Mouse (Mus musculus) neural tube, embryonic 11.5 days (tissue): ENCODE measurements at regions not wholly inside any gene's neighbourhood (a gene's known extent, or its start where the extent isn't known, plus 50 kb on each side); places are given as distances from the start of the nearest gene placed in this dataset.

Experiments
- ATAC-seq: fragments of 200-750 bp; cut with Nextera tagmentation; 2 replicates; pipeline ENCODE4 v1.8.0; 2017; ENCODE audit warnings: moderate number of reproducible peaks, mild to moderate bottlenecking, moderate TSS enrichment, moderate library complexity; ENCODE audit not compliant: insufficient read depth, low FRiP score, low TSS enrichment
- DNase-seq: peaks from one replicate; pipeline ENCODE4 v3.0.0-alpha.2; 2015; ENCODE audit warnings: low spot score
- H3K27ac ChIP-seq: fragments of 300-500 bp; sonication (generic); 2 replicates; pipeline ENCODE4 v1.5.1; 2014; ENCODE audit warnings: low read depth, mild to moderate bottlenecking, low read length
- H3K27me3 ChIP-seq: fragments of 300-500 bp; sonication (generic); 2 replicates; pipeline ENCODE4 v1.6.1; 2014; ENCODE audit warnings: mild to moderate bottlenecking, low read length, mixed read lengths; ENCODE audit not compliant: control insufficient read depth, insufficient read depth
- H3K36me3 ChIP-seq: fragments of 300-500 bp; sonication (generic); 2 replicates; pipeline ENCODE4 v1.6.1; 2014; ENCODE audit warnings: mild to moderate bottlenecking, low read length, moderate library complexity, mixed read lengths; ENCODE audit not compliant: control insufficient read depth, insufficient read depth
- H3K4me1 ChIP-seq: fragments of 300-500 bp; sonication (generic); 2 replicates; pipeline ENCODE4 v1.6.1; 2014; ENCODE audit warnings: low read length, mixed read lengths; ENCODE audit not compliant: control insufficient read depth, insufficient read depth
- H3K4me2 ChIP-seq: fragments of 300-500 bp; sonication (generic); 2 replicates; pipeline ENCODE4 v1.6.1; 2014; ENCODE audit warnings: low read depth, mild to moderate bottlenecking, moderate library complexity
- H3K4me3 ChIP-seq: fragments of 300-500 bp; sonication (generic); 2 replicates; pipeline ENCODE4 v1.5.1; 2014; ENCODE audit warnings: low read depth, low read length
- H3K9ac ChIP-seq: fragments of 300-500 bp; sonication (generic); 2 replicates; pipeline ENCODE4 v1.6.1; 2014; ENCODE audit warnings: mild to moderate bottlenecking, low read length
- H3K9me3 ChIP-seq: fragments of 300-500 bp; sonication (generic); 2 replicates; pipeline ENCODE4 v1.6.1; 2016; ENCODE audit warnings: low read length; ENCODE audit not compliant: control insufficient read depth
- whole genome bisulfite sequencing: fragments of 180-500 bp; shearing (Covaris S2); extraction: QIAGEN DNeasy Blood & Tissue Kit; methylation state at CpG from one replicate; pipeline ENCODE4 v1.1.7; 2014; 5-methylcytosine and 5-hydroxymethylcytosine counted together

- no peak overlapping the region for H3K27ac ChIP-seq
- no peaks in the 10 kb centered on the region for H3K4me1 ChIP-seq
- no peak overlapping the region for H3K9ac ChIP-seq
- H3K4me3 ChIP-seq, result no peak overlapping the region
- H3K9me3 ChIP-seq, result no peaks in the 10 kb centered on the region
- DNase-seq, result no peak
- no peak for ATAC-seq
- no peaks in the 10 kb centered on the region for H3K36me3 ChIP-seq
- no peak overlapping the region for H3K4me2 ChIP-seq
- H3K27me3 ChIP-seq, result no peaks in the 10 kb centered on the region
Measured at GRCm38 (mm10) chr6:147817262-147817661, 229.8 kb upstream of the Far2 start.

GRCm38 (mm10) chr6:147822215-147822614 is 224.8 kb upstream of the Far2 start:
- ATAC-seq (no peak), DNase-seq (peak; percentile 17)
- no peaks in the 10 kb centered on the region for H3K4me1 ChIP-seq
- no peak overlapping the region for H3K9ac ChIP-seq
- no peak overlapping the region for H3K27ac ChIP-seq
- no peak overlapping the region for H3K4me3 ChIP-seq
- H3K9me3 ChIP-seq, result no peaks in the 10 kb centered on the region
- H3K36me3 ChIP-seq, result no peaks in the 10 kb centered on the region
- H3K27me3 ChIP-seq, result no peaks in the 10 kb centered on the region
- WGBS, result 24% methylated on average over 4 of the region's 4 CpGs
- H3K4me2 ChIP-seq, result no peak overlapping the region

- Histone ChIP-seq H3K4me3 (no peak overlapping the region), H3K9ac (no peak overlapping the region), H3K4me2 (no peak overlapping the region), H3K4me1 (no peaks in the 10 kb centered on the region), H3K27me3 (no peaks in the 10 kb centered on the region), H3K27ac (no peak overlapping the region), H3K36me3 (no peaks in the 10 kb centered on the region), H3K9me3 (no peaks in the 10 kb centered on the region)
- ATAC-seq (no peak), DNase-seq (no peak)
- 74% methylated on average over 3 of the region's 3 CpGs for WGBS
Measured at GRCm38 (mm10) chr6:147832521-147832920, 214.5 kb upstream of the Far2 start.

- ATAC-seq (no peak), DNase-seq (no peak)
- WGBS, result 84% methylated on average over 3 of the region's 3 CpGs
Measured at GRCm38 (mm10) chr6:147833501-147833900, 213.6 kb upstream of the Far2 start.

GRCm38 (mm10) chr6:147838846-147839245 is 208.2 kb upstream of the Far2 start:
- ATAC-seq (no peak), DNase-seq (no peak)
- WGBS, result 86% methylated on average over 5 of the region's 5 CpGs
- no peaks in the 10 kb centered on the region for H3K9me3 ChIP-seq
- H3K27me3 ChIP-seq, result no peaks in the 10 kb centered on the region
- H3K9ac ChIP-seq, result no peak overlapping the region
- no peak overlapping the region for H3K4me2 ChIP-seq
- H3K27ac ChIP-seq, result no peak overlapping the region
- H3K36me3 ChIP-seq, result no peaks in the 10 kb centered on the region
- no peaks in the 10 kb centered on the region for H3K4me1 ChIP-seq
- no peak overlapping the region for H3K4me3 ChIP-seq

More at GRCm38 (mm10) chr6:147833501-147833900, 213.6 kb upstream of the Far2 start:
- no peaks in the 10 kb centered on the region for H3K27me3 ChIP-seq
- H3K9ac ChIP-seq, result no peak overlapping the region
- H3K4me3 ChIP-seq, result no peak overlapping the region
- no peaks in the 10 kb centered on the region for H3K4me1 ChIP-seq
- H3K36me3 ChIP-seq, result no peaks in the 10 kb centered on the region
- no peaks in the 10 kb centered on the region for H3K9me3 ChIP-seq
- no peak overlapping the region for H3K27ac ChIP-seq
- H3K4me2 ChIP-seq, result no peak overlapping the region

GRCm38 (mm10) chr6:147849988-147850387 is 197.1 kb upstream of the Far2 start:
- Histone ChIP-seq H3K27me3 (no peaks in the 10 kb centered on the region), H3K27ac (no peak overlapping the region), H3K9me3 (no peaks in the 10 kb centered on the region), H3K36me3 (no peaks in the 10 kb centered on the region), H3K4me2 (no peak overlapping the region), H3K9ac (no peak overlapping the region), H3K4me1 (no peaks in the 10 kb centered on the region), H3K4me3 (no peak overlapping the region)
- 91% methylated on average over 2 of the region's 2 CpGs for WGBS
- no peak for DNase-seq
- ATAC-seq, result no peak

GRCm38 (mm10) chr6:147861116-147861515 is 185.9 kb upstream of the Far2 start:
- Histone ChIP-seq H3K27me3 (no peaks in the 10 kb centered on the region), H3K4me3 (no peak overlapping the region), H3K36me3 (no peaks in the 10 kb centered on the region), H3K4me2 (no peak overlapping the region), H3K27ac (no peak overlapping the region), H3K9me3 (no peaks in the 10 kb centered on the region), H3K9ac (no peak overlapping the region), H3K4me1 (no peaks in the 10 kb centered on the region)
- ATAC-seq (no peak; the same call in 1 of the 2 replicates), DNase-seq (no peak)
- WGBS, result 57% methylated on average over 2 of the region's 2 CpGs

- no peaks in the 10 kb centered on the region for H3K27me3 ChIP-seq
- no peaks in the 10 kb centered on the region for H3K36me3 ChIP-seq
- no peaks in the 10 kb centered on the region for H3K9me3 ChIP-seq
- no peak overlapping the region for H3K9ac ChIP-seq
- no peak overlapping the region for H3K27ac ChIP-seq
- H3K4me3 ChIP-seq, result no peak overlapping the region
- no peak for DNase-seq
- no peaks in the 10 kb centered on the region for H3K4me1 ChIP-seq
- 89% methylated on average over 3 of the region's 3 CpGs for WGBS
- H3K4me2 ChIP-seq, result no peak overlapping the region
- no peak for ATAC-seq
Measured at GRCm38 (mm10) chr6:147871033-147871432, 176.0 kb upstream of the Far2 start.

GRCm38 (mm10) chr6:147873173-147873572 is 173.9 kb upstream of the Far2 start:
- 76% methylated on average over 3 of the region's 3 CpGs for WGBS
- ATAC-seq (no peak), DNase-seq (no peak)
- H3K9ac ChIP-seq, result no peak overlapping the region
- H3K4me3 ChIP-seq, result no peak overlapping the region
- H3K27me3 ChIP-seq, result no peaks in the 10 kb centered on the region
- no peak overlapping the region for H3K27ac ChIP-seq
- no peaks in the 10 kb centered on the region for H3K4me1 ChIP-seq
- H3K9me3 ChIP-seq, result no peaks in the 10 kb centered on the region
- no peaks in the 10 kb centered on the region for H3K36me3 ChIP-seq
- H3K4me2 ChIP-seq, result no peak overlapping the region
